In the genomic region with DNA sequence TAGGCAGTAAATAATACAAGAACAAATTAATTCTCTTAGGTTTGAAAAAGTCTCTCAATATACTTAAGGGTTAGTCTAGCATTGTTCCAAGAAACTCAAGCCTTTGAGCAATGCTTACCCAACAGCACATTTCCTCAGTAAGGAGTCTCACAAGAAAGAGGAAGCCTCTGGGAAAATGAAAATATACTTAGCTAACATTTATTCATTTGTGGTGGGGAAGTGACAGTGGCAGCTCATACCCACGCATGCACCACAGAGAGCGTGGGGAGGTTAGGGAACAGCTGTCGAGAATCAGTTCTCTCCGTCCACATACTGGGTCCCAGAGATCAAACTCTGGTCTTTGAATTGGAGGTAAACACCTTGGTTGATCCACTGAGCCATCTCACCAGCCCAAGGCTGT, we compare ENCODE assay signal across 26 mouse cellular contexts.
DNase-seq lines count a peak whose midpoint lies in the region; ATAC-seq and TF ChIP-seq lines count a peak whose summit lies in the region.
"Had no signal": no experiment of that assay in that cellular context is flagged by ENCODE, and none has a peak within 500 bp of the region (broad histone marks: within the 10 kb centered on the region; RNA-seq: fewer than 3 reads in every experiment).

No protein-coding gene starts in this region.

- no peaks in the 10 kb centered on the region for H3K27me3 ChIP-seq in hindbrain, embryonic 14.5 days (ENCODE audit: control insufficient read depth, insufficient read depth, low read length)
- H3K27me3 ChIP-seq in hindbrain, embryonic 16.5 days (replicated peaks; ENCODE audit: control insufficient read depth, insufficient read depth, low read length), result no peaks in the 10 kb centered on the region
- H3K27me3 ChIP-seq in lung, postnatal 0 days (replicated peaks; ENCODE audit: insufficient read depth, low read length), result no peaks in the 10 kb centered on the region
- no peaks in the 10 kb centered on the region for H3K27me3 ChIP-seq in midbrain, embryonic 16.5 days (ENCODE audit: control insufficient read depth, insufficient read depth, low read depth, low read length)
- H3K27me3 ChIP-seq in midbrain, embryonic 10.5 days (ENCODE audit: low read depth, poor library complexity, severe bottlenecking), result no peaks in the 10 kb centered on the region
- H3K27me3 ChIP-seq in neural tube, embryonic 15.5 days (replicated peaks), result no peaks in the 10 kb centered on the region
- H3K27me3 ChIP-seq: CH12.LX; embryonic facial prominence, embryonic 15.5 days; heart, embryonic 15.5 days; hindbrain, embryonic 15.5 days; Patski had no signal

- peaks cover 14% of the 10 kb centered on the region for H3K4me1 ChIP-seq in hindbrain, embryonic 14.5 days (replicated peaks; ENCODE audit: control insufficient read depth, insufficient read depth, low read length)
- peaks cover 5% of the 10 kb centered on the region; the same call in 1 of the 2 replicates for H3K4me1 ChIP-seq in hindbrain, embryonic 16.5 days (ENCODE audit: control insufficient read depth, insufficient read depth, low read depth, low read length)
- H3K4me1 ChIP-seq in lung, postnatal 0 days (ENCODE audit: insufficient read depth, low read depth, low read length), result no peaks in the 10 kb centered on the region
- H3K4me1 ChIP-seq in midbrain, embryonic 16.5 days (ENCODE audit: control insufficient read depth, insufficient read depth, low read length), result peaks cover 12% of the 10 kb centered on the region
- H3K4me1 ChIP-seq in midbrain, embryonic 10.5 days, result no peaks in the 10 kb centered on the region
- peaks cover 17% of the 10 kb centered on the region for H3K4me1 ChIP-seq in neural tube, embryonic 15.5 days
- H3K4me1 ChIP-seq: forebrain, embryonic 10.5 days; heart, embryonic 15.5 days; hindbrain, embryonic 10.5 days had no signal

- no peak overlapping the region for H3K4me3 ChIP-seq in hindbrain, embryonic 14.5 days (replicated peaks; ENCODE audit: low read length)
- H3K4me3 ChIP-seq in hindbrain, embryonic 16.5 days (ENCODE audit: low read length), result no peak overlapping the region
- H3K4me3 ChIP-seq in lung, postnatal 0 days (ENCODE audit: low read depth, low read length), result no peak overlapping the region
- H3K4me3 ChIP-seq in midbrain, embryonic 16.5 days (ENCODE audit: low read depth, low read length), result no peak overlapping the region
- no peak overlapping the region for H3K4me3 ChIP-seq in midbrain, embryonic 10.5 days
- no peak overlapping the region for H3K4me3 ChIP-seq in neural tube, embryonic 15.5 days (replicated peaks)
- H3K4me3 ChIP-seq: embryonic facial prominence, embryonic 15.5 days; erythroblast, embryonic 14.5 days; forebrain, embryonic 10.5 days; heart, adult 2 months; heart, embryonic 15.5 days; hindbrain, embryonic 10.5 days; hindbrain, embryonic 15.5 days had no signal

- no peaks in the 10 kb centered on the region for H3K36me3 ChIP-seq in hindbrain, embryonic 14.5 days (replicated peaks; ENCODE audit: control insufficient read depth, insufficient read depth)
- H3K36me3 ChIP-seq in hindbrain, embryonic 16.5 days (ENCODE audit: control insufficient read depth, insufficient read depth, low read length), result no peaks in the 10 kb centered on the region
- H3K36me3 ChIP-seq in lung, postnatal 0 days (ENCODE audit: insufficient read depth, low read length), result no peaks in the 10 kb centered on the region
- no peaks in the 10 kb centered on the region for H3K36me3 ChIP-seq in midbrain, embryonic 16.5 days (ENCODE audit: control insufficient read depth, insufficient read depth, low read length)
- no peaks in the 10 kb centered on the region for H3K36me3 ChIP-seq in midbrain, embryonic 10.5 days
- no peaks in the 10 kb centered on the region for H3K36me3 ChIP-seq in neural tube, embryonic 15.5 days
- H3K36me3 ChIP-seq: embryonic facial prominence, embryonic 15.5 days; forebrain, embryonic 10.5 days; heart, embryonic 15.5 days; hindbrain, embryonic 10.5 days; hindbrain, embryonic 15.5 days had no signal

- WGBS in hindbrain, embryonic 14.5 days, result 79% methylated on average over 4 of the region's 4 CpGs
- WGBS in hindbrain, embryonic 16.5 days, result 81% methylated on average over 4 of the region's 4 CpGs
- WGBS in lung, postnatal 0 days, result 75% methylated on average over 4 of the region's 4 CpGs
- WGBS in midbrain, embryonic 16.5 days, result 81% methylated on average over 4 of the region's 4 CpGs
- 95% methylated on average over 4 of the region's 4 CpGs for WGBS in midbrain, embryonic 10.5 days
- WGBS in neural tube, embryonic 15.5 days, result 85% methylated on average over 4 of the region's 4 CpGs

- no peak for DNase-seq in hindbrain, embryonic 14.5 days (ENCODE audit: low spot score)
- DNase-seq in lung, postnatal 0 days (ENCODE audit: low spot score), result peak; percentile 31
- no peak for DNase-seq in lung, postnatal 25 days (ENCODE audit: low spot score)
- no peak for DNase-seq in midbrain, embryonic 10.5 days (ENCODE audit: low spot score)
- no peak for DNase-seq in adrenal gland, postnatal 25 days
- DNase-seq: adrenal gland, postnatal 14 days; cerebellum, adult 2 months; cerebellum, postnatal 10 days; embryo, embryonic 11 days; gastrocnemius, postnatal 10 days; heart, adult 2 months; heart, postnatal 14 days had no signal

- ATAC-seq in hindbrain, embryonic 14.5 days (ENCODE audit: low FRiP score), result no peak
- no peak for ATAC-seq in hindbrain, embryonic 16.5 days
- ATAC-seq in lung, postnatal 0 days, result no peak
- ATAC-seq in midbrain, embryonic 16.5 days, result no peak
- ATAC-seq in neural tube, embryonic 15.5 days (ENCODE audit: low FRiP score), result no peak
- ATAC-seq: activated CD4-positive, CD25-positive, alpha-beta regulatory T cell, adult 4 months; forebrain, embryonic 14.5 days; Patski had no signal

- TF ChIP-seq EP300 in lung, postnatal 0 days (IDR thresholded peaks at IDR 0.05), result no peak

- H3K27ac ChIP-seq in hindbrain, embryonic 14.5 days, result peak overlapping the region; percentile 10; the same call in 1 of the 2 replicates
- H3K27ac ChIP-seq in hindbrain, embryonic 16.5 days (ENCODE audit: low read depth, low read length), result no peak overlapping the region
- H3K27ac ChIP-seq in lung, postnatal 0 days (ENCODE audit: low read length), result no peak overlapping the region
- peak overlapping the region; percentile 35; the same call in 1 of the 2 replicates for H3K27ac ChIP-seq in midbrain, embryonic 16.5 days (ENCODE audit: low read length)
- H3K27ac ChIP-seq in midbrain, embryonic 10.5 days (replicated peaks), result no peak overlapping the region
- no peak overlapping the region for H3K27ac ChIP-seq in neural tube, embryonic 15.5 days (replicated peaks)
- H3K27ac ChIP-seq: embryonic facial prominence, embryonic 15.5 days; forebrain, embryonic 10.5 days; heart, adult 2 months; heart, embryonic 15.5 days; hindbrain, embryonic 10.5 days had no signal

- no peaks in the 10 kb centered on the region for H3K9me3 ChIP-seq in hindbrain, embryonic 14.5 days (ENCODE audit: control insufficient read depth, low read length)
- H3K9me3 ChIP-seq in hindbrain, embryonic 16.5 days (ENCODE audit: control insufficient read depth, low read length), result no peaks in the 10 kb centered on the region
- no peaks in the 10 kb centered on the region for H3K9me3 ChIP-seq in lung, postnatal 0 days (ENCODE audit: low read length)
- H3K9me3 ChIP-seq in midbrain, embryonic 16.5 days (replicated peaks; ENCODE audit: control insufficient read depth, low read length, poor library complexity, severe bottlenecking), result no peaks in the 10 kb centered on the region
- H3K9me3 ChIP-seq in midbrain, embryonic 10.5 days (replicated peaks), result no peaks in the 10 kb centered on the region
- H3K9me3 ChIP-seq in neural tube, embryonic 15.5 days (replicated peaks), result no peaks in the 10 kb centered on the region
- H3K9me3 ChIP-seq: embryonic facial prominence, embryonic 15.5 days; forebrain, embryonic 10.5 days; heart, embryonic 15.5 days; hindbrain, embryonic 10.5 days; hindbrain, embryonic 15.5 days had no signal

- no peak overlapping the region for H3K9ac ChIP-seq in hindbrain, embryonic 14.5 days
- no peak overlapping the region for H3K9ac ChIP-seq in hindbrain, embryonic 16.5 days (ENCODE audit: low read depth, low read length)
- H3K9ac ChIP-seq in lung, postnatal 0 days (replicated peaks; ENCODE audit: low read depth), result no peak overlapping the region
- H3K9ac ChIP-seq in midbrain, embryonic 16.5 days (ENCODE audit: low read depth, low read length), result no peak overlapping the region
- H3K9ac ChIP-seq in neural tube, embryonic 15.5 days (replicated peaks), result no peak overlapping the region
- H3K9ac ChIP-seq: embryonic facial prominence, embryonic 15.5 days; heart, embryonic 15.5 days; hindbrain, embryonic 15.5 days had no signal

- no peak overlapping the region for H3K4me2 ChIP-seq in hindbrain, embryonic 14.5 days (replicated peaks)
- H3K4me2 ChIP-seq in hindbrain, embryonic 16.5 days (ENCODE audit: low read length), result no peak overlapping the region
- H3K4me2 ChIP-seq in lung, postnatal 0 days (replicated peaks; ENCODE audit: low read depth, low read length), result no peak overlapping the region
- H3K4me2 ChIP-seq in midbrain, embryonic 16.5 days (ENCODE audit: low read length), result no peak overlapping the region
- H3K4me2 ChIP-seq in neural tube, embryonic 15.5 days, result no peak overlapping the region
- H3K4me2 ChIP-seq: embryonic facial prominence, embryonic 15.5 days; heart, embryonic 11.5 days; heart, embryonic 15.5 days; hindbrain, embryonic 15.5 days had no signal

- no peak for TF ChIP-seq CTCF in lung, postnatal 0 days (IDR thresholded peaks at IDR 0.05)

Comparison
In these comparisons a context has a peak if more than half of its experiments do, and no peak if none do; other contexts are left out.
1. H3K27ac ChIP-seq: peak in hindbrain, embryonic 14.5 days (single experiment) and midbrain, embryonic 16.5 days (single experiment); none in hindbrain, embryonic 16.5 days (single experiment), lung, postnatal 0 days (single experiment), midbrain, embryonic 10.5 days (single experiment) and neural tube, embryonic 15.5 days (single experiment).